Mouse (Mus musculus): ENCODE results near the gene Tmem121.

DNA sequence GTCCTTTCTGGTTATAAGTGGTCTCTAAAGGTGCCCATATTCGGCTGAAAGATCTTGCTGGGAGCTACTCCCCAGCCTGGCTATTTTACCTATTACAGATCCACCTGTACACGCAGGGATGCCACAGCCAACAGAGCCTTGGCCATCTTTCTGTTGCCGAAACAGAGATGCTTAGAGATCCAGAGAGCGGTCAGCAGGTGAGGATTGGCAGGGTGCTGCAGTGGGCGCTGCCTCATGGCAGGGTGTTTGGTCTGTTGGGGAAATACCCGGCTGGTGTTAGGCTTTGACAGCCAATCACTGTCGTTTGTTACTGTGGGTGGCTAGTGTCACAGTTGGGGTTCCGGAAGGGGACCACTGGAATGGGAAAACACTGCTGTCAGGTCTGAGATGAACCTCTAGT, 27.8 kb upstream of the Tmem121 start:
- TF ChIP-seq CTCF (IDR thresholded peaks at IDR 0.05; ENCODE audit: control insufficient read depth, insufficient read depth, low read length) (no peak), POLR2A (IDR thresholded peaks at IDR 0.05; ENCODE audit: borderline replicate concordance, control insufficient read depth, low read depth, low read length) (no peak)
